Mouse (Mus musculus) gastrocnemius, postnatal 14 days (tissue): ENCODE results near the gene Olfr596. TPM values are rescaled to one million over a fixed set of nuclear protein-coding genes. Genes with fewer than 3 reads are reported as not detected.
"Not testable (repeated sequence)": the region's sequence is repeated elsewhere in the genome, so short reads cannot be mapped to it uniquely, and the experiment has no call there.

ENCODE experiments used
- DNase-seq: peaks from one replicate; pipeline ENCODE4 v3.0.0; 2021; ENCODE audit warnings: mixed read lengths
- intact Hi-C: fragments of 180-260 bp; cut with DNase I; formaldehyde crosslinking; loops from one replicate; pipeline ENCODE4 v1.15.1; 2025; ENCODE audit warnings: low total_unique reads
- long read RNA-seq, 2 experiments: library from polyadenylated mRNA; stranded (forward); transcript quantifications; one replicate each; pipeline ENCODE4 v2.0.0; 2021
- microRNA-seq, 2 experiments: library from miRNA; unstranded; fragments of <30 nt; microRNA quantifications; one replicate each; pipeline ENCODE4 v1.2.0; 2021
- total RNA-seq, 2 experiments: library from RNA; stranded (reverse); gene quantifications; 2 replicates each; pipeline ENCODE4 v1.2.3; 2021

Olfr596 gene
- not detected for total RNA-seq
- long read RNA-seq, experiment 1: 0 reads
- long read RNA-seq, experiment 2: 0 reads

GRCm38 (mm10) chr7:103305348-103305747 is at the start of gene Olfr596:
TSS of gene Olfr596 (plus strand) at chr7:103305648.
- intact Hi-C loops, DNase-seq: not testable (repeated sequence)

DNA sequence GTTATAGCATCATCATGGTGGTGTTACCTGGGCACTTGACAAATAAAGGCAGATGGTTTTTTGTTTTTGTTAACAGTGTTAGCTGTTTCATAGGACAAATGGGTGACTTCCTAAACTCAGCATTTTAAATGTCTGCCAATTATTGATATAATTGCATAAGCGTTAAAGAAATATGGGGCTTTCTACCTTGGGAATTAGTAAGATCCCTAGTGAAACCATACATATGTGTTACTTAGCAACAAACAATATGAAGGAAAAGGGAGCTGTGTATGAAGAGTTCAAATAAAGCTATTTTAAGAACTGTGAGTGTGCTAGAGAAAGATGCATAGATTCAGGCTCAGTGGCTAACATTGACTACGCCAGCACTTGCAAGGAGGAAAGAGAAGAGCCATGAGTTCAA is 10.6 kb downstream of the Olfr596 start, which contains the start of gene Olfr597:
Gene Olfr597 (plus strand): TSS at position 301 of the 400 bp plus-strand sequence.
- intact Hi-C loops, DNase-seq: not testable (repeated sequence)

- intact Hi-C loops: no loop called here
- no peak for DNase-seq
Measured at GRCm38 (mm10) chr7:103323268-103323667, 17.8 kb downstream of the Olfr596 start, which contains the start of gene Olfr598. TSS of gene Olfr598 (plus strand) at chr7:103323568.

- DNase-seq: no peak
- intact Hi-C loops: no loop called here
Measured at GRCm38 (mm10) chr7:103335617-103336016, 30.2 kb downstream of the Olfr596 start, which contains the start of gene Olfr599. TSS of gene Olfr599 (plus strand) at chr7:103335917.

DNA sequence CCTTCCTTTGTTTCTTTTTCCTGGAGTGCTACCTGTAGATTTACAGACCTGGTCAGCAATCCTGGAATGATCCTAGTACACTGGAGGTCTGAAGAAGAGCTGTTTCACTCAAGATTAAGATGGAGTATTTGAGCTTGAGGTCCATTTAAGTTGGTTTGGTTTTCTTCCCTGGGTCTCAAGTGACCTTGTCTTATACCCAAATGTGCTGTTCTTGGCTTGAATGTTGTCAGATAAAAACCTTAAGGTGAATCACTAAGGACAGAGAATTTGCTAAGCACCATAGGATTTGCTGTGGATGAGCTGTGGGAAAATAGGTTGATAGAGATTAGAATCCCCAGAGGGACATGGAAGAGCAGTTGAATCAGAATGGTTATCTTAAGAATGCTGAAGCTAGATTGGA is 44.1 kb downstream of the Olfr596 start, which contains the start of gene Olfr600:
Gene Olfr600 (minus strand): TSS at position 101 of the 400 bp plus-strand sequence.
- DNase-seq: no peak
- intact Hi-C loops: no loop called here

Small RNA genes lying within 50 kb of the gene (microRNA-seq; reads per million reads assigned to microRNA genes)
- gene Gm23550: 0 reads per million in 2 experiments
- 0 reads per million in 2 experiments for gene Gm25171

Other genes starting within 250 kb of the Olfr596 start
- gene Olfr584, start 223.8 kb upstream of the Olfr596 start, total RNA-seq: not detected
- gene Olfr585, start 207.9 kb upstream of the Olfr596 start, total RNA-seq: not detected
- gene Olfr586, start 180.0 kb upstream of the Olfr596 start, total RNA-seq: not detected
- not detected for gene Olfr588-ps1, start 164.8 kb upstream of the Olfr596 start, total RNA-seq
- gene Olfr589, start 149.3 kb upstream of the Olfr596 start, total RNA-seq: not detected
- gene Olfr591, start 127.3 kb upstream of the Olfr596 start, total RNA-seq: not detected
- gene Olfr592, start 120.8 kb upstream of the Olfr596 start, total RNA-seq: not detected
- gene Olfr593, start 93.8 kb upstream of the Olfr596 start, total RNA-seq: not detected
- gene Olfr594, start 88.7 kb upstream of the Olfr596 start, total RNA-seq: not detected
- not detected for gene Usp17ld, start 53.1 kb upstream of the Olfr596 start, total RNA-seq
- not detected for gene Olfr597, start 10.7 kb downstream of the Olfr596 start, total RNA-seq
- gene Olfr598, start 17.9 kb downstream of the Olfr596 start, total RNA-seq: not detected
- not detected for gene Olfr599, start 30.3 kb downstream of the Olfr596 start, total RNA-seq
- not detected for gene Olfr600, start 44.0 kb downstream of the Olfr596 start, total RNA-seq
- gene Olfr601, start 57.0 kb downstream of the Olfr596 start, total RNA-seq: not detected
- gene Olfr603, start 80.5 kb downstream of the Olfr596 start, total RNA-seq: not detected
- gene Usp17lc, start 109.4 kb downstream of the Olfr596 start, total RNA-seq: not detected
- gene Olfr605, start 139.8 kb downstream of the Olfr596 start, total RNA-seq: not detected
- not detected for gene Olfr606, start 143.4 kb downstream of the Olfr596 start, total RNA-seq
- not detected for gene Olfr607, start 158.5 kb downstream of the Olfr596 start, total RNA-seq
- gene Olfr608, start 164.2 kb downstream of the Olfr596 start, total RNA-seq: not detected
- not detected for gene Olfr609, start 192.4 kb downstream of the Olfr596 start, total RNA-seq
- gene Olfr610, start 206.5 kb downstream of the Olfr596 start, total RNA-seq: not detected
- not detected for gene Olfr611, start 215.2 kb downstream of the Olfr596 start, total RNA-seq
- not detected for gene Olfr612, start 237.1 kb downstream of the Olfr596 start, total RNA-seq
- gene Olfr613, start 242.4 kb downstream of the Olfr596 start, total RNA-seq: not detected